Mouse (Mus musculus): ENCODE measurements around the gene Ap1m1.
A peak's percentile ranks its signal among the peaks of the same experiment; 100 is the strongest.

Gene Ap1m1

DNA sequence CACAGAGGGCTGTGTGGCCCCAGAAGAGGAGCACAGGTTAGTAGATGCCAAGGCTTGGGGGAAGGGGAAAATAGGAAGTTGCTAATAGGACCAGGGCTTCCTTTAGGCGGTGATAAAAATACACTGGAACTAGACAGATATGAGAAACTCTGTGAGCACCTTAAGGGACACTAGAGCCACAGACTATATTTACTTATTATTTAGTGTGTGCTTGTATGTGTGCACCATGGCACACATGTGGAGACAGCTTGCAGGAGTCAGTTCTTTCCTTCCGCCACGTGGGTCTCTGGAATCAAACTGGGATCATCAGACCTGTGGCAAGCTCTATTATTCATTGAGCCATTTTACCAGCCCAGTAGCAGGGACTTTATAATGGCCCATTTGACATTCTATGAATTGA lies 55.3 kb downstream of the Ap1m1 start:
- no peak for DNase-seq (ENCODE audit: low spot score)

DNA sequence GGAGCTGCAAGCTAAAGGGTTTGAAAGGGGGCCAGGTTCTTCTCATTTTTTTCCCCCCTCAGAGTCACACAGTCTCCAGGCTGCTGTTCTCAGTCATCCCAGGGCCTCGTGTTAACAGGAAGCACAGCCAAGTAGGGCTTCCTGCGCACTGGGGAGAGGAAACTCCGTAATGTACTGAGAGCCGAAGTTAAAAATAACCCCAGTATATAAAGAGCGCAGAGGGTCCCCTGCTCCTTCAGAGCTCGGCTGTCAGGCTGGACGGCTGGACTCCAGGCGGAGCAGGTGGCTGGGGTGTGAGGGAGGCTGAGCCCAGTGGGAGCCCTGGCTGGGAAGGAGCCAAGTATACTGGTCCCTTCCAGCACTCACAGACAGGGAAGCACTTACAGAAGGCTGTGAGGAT lies 55.9 kb downstream of the Ap1m1 start:
- DNase-seq (ENCODE audit: low spot score): peak; percentile 70

DNA sequence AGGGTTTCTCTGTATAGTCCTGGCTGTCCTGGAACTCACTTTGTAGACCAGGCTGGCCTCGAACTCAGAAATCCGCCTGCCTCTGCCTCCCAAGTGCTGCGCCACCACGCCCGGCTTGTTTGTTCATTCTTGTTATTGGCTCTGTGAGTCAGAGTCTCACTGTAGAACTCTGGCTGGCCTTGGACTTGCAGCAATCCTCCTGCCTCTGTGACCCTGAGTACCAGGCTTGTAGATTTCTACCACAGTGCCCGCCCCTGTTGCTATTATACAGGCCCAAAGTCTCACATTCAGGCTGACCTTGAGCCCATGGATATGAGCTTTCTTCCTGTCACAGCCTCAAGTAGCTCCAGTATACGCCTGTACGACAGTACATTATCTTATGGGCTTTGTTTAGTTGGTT lies 56.7 kb downstream of the Ap1m1 start:
- DNase-seq (ENCODE audit: low spot score): no peak

DNA sequence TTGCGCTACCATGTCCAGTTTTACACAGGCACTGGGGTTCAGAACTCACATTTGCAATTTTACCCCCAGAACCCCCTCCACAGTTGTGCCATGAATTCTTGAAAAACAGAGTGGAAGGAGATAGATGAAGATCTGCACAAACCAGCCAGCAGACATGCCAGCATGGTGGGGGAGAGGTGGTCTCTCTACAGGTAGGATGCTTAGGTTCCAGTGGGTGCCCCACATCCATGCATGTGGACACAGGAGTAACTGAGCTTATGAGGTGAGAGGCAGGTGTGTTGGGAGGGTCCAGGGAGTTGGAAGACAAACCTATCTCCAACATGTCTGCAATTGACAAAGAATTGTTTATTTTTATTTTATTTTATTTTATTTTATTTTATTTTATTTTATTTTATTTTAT lies 59.1 kb downstream of the Ap1m1 start:
- DNase-seq (ENCODE audit: low spot score): no peak

DNA sequence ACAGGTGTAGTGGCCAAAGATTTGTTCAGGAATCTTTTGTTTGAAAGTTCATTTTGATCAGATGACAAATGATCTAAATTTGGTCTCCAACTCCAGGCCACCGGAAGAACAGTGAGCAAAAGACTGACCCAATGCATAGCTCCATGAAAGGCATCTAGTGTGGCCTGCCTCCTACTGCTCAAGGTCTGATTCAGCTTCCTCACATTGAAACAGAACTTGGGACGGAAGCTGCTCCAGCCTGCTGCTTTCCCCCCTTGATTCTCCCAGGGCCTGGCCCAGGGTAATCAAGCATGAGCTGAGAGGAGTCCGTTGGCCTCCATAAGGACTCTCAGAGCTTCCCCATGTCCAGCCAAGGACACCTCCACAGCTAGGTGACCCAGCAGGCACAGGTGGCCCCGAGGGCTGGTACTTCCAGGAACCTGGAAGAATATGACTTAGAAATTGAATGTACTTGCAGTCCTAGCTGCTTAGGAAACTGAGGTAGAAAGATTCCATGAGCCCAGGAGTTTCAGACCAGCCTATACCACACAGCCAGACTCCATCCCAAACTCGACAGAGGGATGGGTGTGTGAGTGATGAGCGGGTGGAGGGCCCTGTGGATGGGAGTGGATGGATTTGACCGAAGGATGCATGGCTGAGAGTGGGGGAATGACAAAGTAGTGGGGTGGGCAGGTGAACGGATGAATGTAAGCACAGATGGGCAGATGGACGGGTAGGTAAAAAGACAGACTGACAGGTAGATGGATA lies 61.0 kb downstream of the Ap1m1 start:
- DNase-seq (ENCODE audit: low spot score): no peak

DNA sequence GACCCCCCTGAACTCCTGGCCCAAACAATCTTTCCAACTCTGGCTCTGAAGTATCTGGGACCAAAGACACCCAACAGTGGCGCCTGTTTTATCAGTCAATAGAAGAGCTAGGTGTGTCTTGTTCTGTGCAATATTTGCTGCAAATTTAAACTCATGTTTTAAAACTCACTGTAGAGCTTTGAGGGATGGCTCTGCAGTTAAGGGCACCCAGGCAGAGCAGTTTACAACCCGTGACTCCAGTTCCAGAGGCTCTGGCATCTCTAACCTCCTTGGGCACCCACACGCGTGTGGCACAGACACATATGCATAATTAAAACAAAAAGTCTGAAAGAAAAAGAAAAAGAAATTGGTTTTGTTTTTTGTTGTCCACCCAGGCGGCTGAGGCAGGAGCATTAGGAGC lies 61.7 kb downstream of the Ap1m1 start:
- no peak for DNase-seq (ENCODE audit: low spot score)

DNA sequence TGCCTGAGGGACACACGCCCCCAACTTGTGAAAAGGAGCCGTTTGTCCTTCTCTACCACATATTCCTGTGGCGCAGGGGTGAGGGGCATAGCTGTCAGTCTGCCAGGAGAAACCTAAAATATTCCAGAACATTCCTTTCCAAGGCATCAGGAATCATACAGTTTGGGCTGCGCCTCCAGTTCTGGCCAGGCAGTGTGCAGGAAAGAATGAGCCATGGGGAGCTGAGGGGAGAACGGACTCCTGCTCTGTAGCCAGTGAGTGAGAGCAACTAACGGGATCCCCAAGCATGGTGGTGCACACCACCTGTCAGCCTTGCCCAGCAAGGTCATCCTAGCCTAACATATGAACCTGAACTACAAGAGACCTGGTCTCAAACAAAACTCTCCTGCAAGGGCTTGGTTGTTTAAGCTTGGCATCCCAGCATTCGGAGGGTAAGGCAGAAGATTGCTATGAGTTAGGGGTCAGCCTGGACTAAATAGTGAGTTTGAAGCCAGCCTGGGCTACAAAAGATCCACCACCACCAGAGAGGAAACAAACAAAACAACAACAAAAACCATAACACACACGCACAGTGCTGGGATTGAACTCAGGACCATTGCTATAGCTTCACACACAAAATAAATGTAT lies 63.3 kb downstream of the Ap1m1 start:
- no peak for DNase-seq (ENCODE audit: low spot score)

DNA sequence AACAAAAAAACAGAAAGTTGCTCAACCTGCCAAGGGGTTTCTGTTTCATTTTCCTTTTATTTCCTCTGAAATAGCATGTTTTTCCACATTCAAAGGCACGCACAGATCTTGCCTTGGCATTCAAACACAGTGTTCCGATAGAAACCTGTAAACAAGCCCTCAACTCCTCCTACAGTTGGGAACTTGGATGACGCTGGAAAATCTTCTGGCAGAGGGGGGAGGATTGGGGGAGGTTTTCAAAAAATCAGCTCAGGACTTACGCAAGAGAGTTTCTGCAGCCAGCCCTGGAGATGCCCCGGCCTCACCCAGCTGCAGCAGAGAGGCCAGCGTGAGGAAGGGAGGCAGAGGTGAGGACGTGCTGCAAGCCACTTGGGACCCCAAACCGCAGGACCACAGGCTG lies 63.8 kb downstream of the Ap1m1 start:
- DNase-seq (ENCODE audit: low spot score): peak; percentile 22

DNA sequence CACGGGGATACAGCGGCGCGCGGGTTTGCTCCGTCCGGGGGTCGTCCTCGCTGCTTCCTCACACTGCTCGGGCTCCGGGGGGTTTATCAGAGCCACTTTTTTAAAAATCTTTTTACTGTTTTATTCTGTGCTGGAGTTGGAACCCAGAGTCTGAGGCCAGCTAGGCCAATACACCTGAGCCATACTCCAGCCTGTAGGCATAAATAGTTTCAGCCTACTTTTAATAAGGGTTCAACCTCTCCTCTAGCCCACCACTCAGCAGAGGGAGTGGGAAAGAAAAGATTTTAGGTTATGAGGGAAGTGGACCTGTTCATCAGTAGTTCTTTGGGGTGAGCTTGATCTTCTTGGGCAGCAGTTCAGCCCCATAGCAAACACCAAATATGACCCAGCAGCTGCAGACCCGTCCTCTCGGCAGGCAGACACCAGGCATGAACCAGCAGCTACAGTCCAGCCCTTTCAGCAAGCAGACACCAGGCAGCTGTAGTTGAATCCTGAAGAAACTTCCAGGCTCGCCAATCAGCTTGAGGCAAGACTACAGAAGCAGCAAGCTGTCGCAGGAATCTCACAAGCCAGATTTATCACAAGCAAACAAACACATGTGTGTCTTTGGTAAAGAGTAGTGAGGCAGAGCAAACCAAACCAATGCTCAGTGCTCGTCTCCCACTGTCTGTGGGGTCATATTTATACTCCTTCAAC lies 65.5 kb downstream of the Ap1m1 start, which contains the start of gene Gm10282:
Gene Gm10282 (minus strand): TSS at position 51 of the 696 bp plus-strand sequence.
- DNase-seq (ENCODE audit: low spot score): no peak

DNA sequence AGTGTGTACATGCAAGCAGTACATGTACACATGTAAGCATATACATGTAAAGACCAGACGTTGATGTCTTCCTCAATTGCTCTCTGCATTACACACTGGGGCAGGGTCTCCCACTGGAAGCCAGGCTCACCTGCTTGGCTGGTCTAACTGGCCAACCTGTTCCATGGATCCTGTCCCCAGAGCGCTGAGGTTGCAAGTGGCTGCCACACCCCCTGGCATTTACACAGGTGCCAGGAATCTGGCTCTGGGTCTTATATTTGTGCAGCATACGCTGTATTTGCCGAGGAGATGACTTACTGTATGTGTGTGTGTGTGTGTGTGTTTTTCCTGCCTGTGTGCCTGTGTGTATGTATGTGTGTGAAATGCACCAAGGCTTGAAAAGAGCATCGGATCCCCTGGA lies 67.1 kb downstream of the Ap1m1 start:
- DNase-seq (ENCODE audit: low spot score): no peak

Measured in layer of hippocampus, adult 11-12 months (tissue).